Mouse (Mus musculus): ENCODE measurements at regions not wholly inside any gene's neighbourhood (a gene's known extent, or its start where the extent isn't known, plus 50 kb on each side); places are given as distances from the start of the nearest gene placed in this dataset.

- Histone ChIP-seq H3K9ac (ENCODE audit: low read depth, low read length, severe bottlenecking) (no peak overlapping the region), H3K4me2 (replicated peaks; ENCODE audit: low read depth, low read length, severe bottlenecking) (no peak overlapping the region), H3K27me3 (ENCODE audit: control insufficient read depth, insufficient read depth, low read length) (peaks cover 6% of the 10 kb centered on the region; the same call in 1 of the 2 replicates), H3K4me3 (replicated peaks; ENCODE audit: low read length) (no peak overlapping the region), H3K4me1 (ENCODE audit: control insufficient read depth, insufficient read depth, low read length) (0 out of 2 replicates have a peak, but pooled peaks cover 2% of the 10 kb centered on the region), H3K36me3 (ENCODE audit: control insufficient read depth, insufficient read depth, low read length) (no peaks in the 10 kb centered on the region), H3K9me3 (ENCODE audit: control insufficient read depth, low read length) (no peaks in the 10 kb centered on the region), H3K27ac (replicated peaks; ENCODE audit: low read depth, low read length) (no peak overlapping the region)
- TF ChIP-seq POLR2A (IDR thresholded peaks at IDR 0.05; ENCODE audit: borderline replicate concordance, extremely low read depth, insufficient read depth, insufficient read length) = no peak
- ATAC-seq (ENCODE audit: low FRiP score, low read depth) (no peak), DNase-seq (ENCODE audit: low spot score) (no peak)
- WGBS = 13% methylated on average over 6 of the region's 6 CpGs
Observed at GRCm38 (mm10) chr1:57325585-57326165, 51.7 kb upstream of the 1700066M21Rik start.

Data from limb, embryonic 14.5 days (tissue).